Mouse (Mus musculus) megakaryocyte-erythroid progenitor cell, adult 5-6 weeks (primary cell): Measurements from ENCODE around the gene 1700018B08Rik. TPM values are rescaled to one million over a fixed set of nuclear protein-coding genes. Genes with fewer than 3 reads are reported as not detected.

Experiments
- ATAC-seq: replicated peaks from 2 replicates; pipeline ENCODE4 v1.8.0; 2016; ENCODE audit warnings: mild to moderate bottlenecking, inconsistent platforms; ENCODE audit not compliant: severe bottlenecking, poor library complexity, low FRiP score, low TSS enrichment
- total RNA-seq, 2 experiments: library from RNA; stranded (forward) in 1 of 2; stranded (reverse) in 1 of 2; fragments of 200-1000, 215-1000 nt in 1 of 2; fragments of >200 nt in 1 of 2; fragmentation: Nextera tagmentation in 1 of 2; gene quantifications; 2 replicates each; pipeline ENCODE4 v1.2.3; 2014 to 2017

The 1700018B08Rik gene
- total RNA-seq, 2 experiments from 2014 or later, result not detected

DNA sequence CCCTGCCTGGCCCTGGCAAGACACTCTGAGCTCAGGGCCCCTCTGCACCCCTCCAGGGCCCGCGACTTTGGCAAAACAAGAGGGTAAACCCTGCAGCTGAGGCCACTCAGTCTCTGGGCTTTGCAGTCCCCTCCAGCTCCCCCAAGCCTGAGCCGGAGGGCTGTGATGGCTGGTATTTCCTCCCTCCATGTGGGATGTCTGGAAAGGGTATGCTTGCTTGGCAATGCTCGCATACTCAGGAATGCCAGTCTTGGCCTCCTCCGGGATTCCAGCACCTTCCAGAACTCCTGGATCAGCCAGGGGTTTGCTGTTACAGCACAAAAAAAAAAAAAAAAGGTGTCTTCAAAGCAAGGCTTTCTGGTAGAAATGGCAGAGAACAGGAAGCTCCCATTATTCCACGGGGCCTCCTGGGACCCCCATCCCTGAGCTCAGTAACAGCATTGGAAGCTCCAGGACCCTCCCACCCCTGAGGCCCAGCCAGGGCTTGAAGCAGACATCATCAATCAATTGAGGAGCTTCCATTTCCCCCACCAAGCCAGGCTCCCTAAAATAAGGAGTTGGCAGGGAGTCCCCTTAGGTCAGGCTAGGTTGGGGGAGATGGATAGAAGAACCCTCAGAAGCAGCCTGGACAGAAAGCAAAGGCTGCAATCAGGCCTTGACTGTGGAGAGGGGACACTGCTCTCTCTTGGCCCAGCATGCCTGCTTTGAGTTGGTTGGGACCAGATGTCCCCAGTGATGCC is 17.1 kb downstream of the 1700018B08Rik start:
- no peak for ATAC-seq

DNA sequence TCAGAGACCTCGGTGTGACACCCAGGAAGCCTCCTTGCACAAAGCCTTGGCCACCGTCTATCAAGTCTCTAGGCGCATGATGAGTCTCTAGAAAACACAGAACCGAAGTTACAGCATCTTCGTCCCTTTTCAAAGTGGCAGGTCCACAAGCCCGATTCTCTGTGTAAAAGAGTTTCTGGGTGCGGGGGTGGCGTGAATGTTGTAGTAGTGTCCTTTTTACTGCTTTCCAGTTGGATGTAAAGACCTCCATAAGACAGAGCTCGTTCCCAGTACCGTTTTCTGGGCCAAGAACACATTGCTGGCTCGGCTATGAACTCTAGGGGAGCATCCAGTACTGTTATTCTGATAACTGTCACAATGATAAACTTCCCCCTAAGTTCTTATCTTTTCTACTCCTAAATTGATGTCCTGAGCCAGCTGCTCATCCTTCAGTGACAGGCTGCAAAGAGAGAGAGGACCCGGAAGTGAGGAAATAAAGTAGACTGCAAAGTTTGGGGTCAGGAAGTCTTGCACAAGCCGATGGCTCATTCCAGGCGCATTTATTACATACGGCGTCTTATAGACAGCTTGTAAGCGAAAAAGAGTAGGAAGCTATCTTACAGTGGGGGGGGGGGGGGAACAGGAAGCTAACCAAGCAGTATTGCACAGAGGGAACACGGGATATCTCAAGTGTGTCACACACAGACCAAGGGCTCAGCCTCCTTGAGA is 18.9 kb downstream of the 1700018B08Rik start:
- no peak for ATAC-seq

DNA sequence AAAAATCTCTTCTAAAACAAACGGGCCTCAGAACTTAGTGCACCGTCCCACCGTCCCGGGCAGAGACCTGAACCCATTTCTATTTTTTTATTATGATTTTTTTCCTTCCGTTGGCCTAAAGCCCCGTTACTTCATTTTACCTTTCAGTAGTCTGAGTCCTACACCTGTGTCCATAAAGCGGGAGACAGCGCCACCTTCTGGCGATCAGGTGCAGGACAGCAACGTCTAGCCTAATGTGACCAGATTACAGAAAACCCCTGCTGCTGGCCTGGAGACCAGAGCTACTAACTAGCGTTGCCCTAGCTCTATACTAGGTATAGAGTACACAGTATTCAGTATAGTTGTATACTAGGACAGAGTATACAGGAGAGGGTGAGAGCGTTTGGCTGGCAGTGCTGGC is 30.7 kb downstream of the 1700018B08Rik start:
- peak; percentile 88; the same call in 1 of the 2 replicates for ATAC-seq

DNA sequence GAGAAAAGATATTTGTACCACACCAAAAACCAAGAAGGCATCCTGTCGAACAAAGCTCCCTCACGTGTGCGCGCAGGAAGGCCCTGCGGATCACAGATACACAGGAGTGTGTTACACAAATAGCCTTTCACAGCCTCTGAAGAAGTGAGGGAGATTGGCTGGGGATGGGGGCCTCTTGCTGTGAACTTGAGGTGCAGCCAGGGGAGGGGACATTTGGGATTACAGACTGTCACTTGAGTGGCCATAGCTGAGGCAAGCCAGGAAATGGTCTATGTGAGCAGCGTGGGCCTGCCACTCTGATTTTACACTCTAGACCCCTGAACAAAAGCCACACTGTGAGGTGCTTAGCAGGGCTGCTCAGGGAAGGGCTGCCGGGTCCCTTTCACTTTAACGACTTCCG is 32.4 kb downstream of the 1700018B08Rik start:
- no peak for ATAC-seq

DNA sequence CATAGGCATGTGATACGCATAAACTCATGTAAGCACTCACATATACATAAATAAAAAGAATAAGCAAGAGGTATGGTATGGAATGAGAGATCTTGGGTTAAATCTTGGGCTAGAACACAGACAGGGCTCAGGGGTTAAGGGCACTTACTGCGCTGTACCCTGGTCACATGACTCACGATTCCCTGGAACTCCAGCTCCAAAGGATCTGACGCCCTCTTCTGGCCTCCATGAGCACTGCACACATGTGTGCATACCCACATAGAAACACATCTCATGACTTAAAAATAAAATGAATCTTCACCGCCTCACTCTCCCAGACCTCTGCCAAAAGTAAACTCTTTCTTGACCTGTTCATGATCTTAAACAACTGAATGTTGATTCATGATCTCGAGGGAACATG is 46.5 kb downstream of the 1700018B08Rik start:
- no peak for ATAC-seq

DNA sequence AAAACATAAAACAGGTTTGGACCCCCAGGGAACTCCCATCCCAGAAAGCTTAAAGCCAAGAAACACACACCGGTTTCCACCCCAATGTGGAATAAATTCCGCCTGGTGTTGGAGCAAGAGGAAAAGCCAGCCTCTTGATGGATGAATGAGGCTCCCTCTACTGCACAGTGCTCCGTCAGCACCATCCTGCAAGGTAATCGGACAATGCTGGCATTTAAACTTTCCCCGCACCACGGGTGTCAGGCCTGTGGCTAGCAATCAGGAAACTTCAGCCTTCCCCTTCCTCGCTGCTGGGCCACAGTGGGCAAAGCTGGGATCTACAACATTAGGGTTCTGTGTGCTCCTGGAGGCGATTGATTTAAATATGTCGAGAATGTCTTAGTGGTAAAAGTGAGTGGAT is 52.5 kb downstream of the 1700018B08Rik start:
- ATAC-seq, result no peak

DNA sequence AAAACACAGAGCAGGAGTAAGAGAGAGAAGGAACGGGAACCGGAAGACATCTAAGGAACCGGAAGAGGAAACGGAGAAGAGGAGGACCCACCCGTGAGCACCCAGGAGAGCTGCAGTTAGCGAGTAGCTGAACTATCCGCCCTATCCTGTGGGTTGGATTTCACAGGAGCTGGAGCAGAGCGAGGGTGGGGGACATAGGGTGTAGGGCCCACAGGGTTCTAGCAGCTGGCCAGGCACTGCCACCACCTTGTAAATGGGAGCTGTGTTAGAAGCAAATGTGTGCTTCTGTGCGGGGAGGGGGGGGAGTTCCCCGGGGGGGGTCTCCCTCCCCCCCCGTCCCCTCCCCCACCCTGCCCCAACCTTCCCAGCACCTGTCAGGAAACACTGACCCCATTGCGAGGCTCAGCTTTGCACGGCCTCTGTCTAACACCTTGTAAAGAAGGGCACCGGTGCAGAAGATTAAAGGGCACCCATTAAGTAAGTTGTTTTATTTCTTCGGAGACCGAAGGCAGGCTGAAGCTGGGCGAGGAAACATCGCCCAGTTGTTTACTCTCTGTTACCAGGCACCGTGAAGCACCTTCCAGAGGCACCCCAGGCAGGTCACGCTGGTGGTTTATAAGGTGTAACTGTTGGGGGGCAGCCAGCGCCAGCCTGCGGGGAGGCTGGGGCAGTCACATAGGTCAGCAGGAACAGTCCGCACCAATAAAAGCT is 59.9 kb downstream of the 1700018B08Rik start:
- no peak for ATAC-seq

Other genes with a start within 250 kb of the 1700018B08Rik start
- gene Fbxo31, start 34.5 kb upstream of the 1700018B08Rik start, total RNA-seq (2014; fragmentation: Nextera tagmentation), result 16.1 and 28.2 TPM in 2 replicates
- 7.8 and 9.5 TPM in 2 replicates for gene Fbxo31, start 34.5 kb upstream of the 1700018B08Rik start, total RNA-seq (2017)
- 59.8 and 72.6 TPM in 2 replicates for gene Map1lc3b, start 46.0 kb upstream of the 1700018B08Rik start, total RNA-seq (2014; fragmentation: Nextera tagmentation)
- 49.2 and 80.3 TPM in 2 replicates for gene Map1lc3b, start 46.0 kb upstream of the 1700018B08Rik start, total RNA-seq (2017)
- gene Zcchc14, start 108.6 kb upstream of the 1700018B08Rik start, total RNA-seq (2014; fragmentation: Nextera tagmentation), result not detected in 2 replicates
- 0.08 TPM in 1 of 2 replicates, not detected in the other for gene Zcchc14, start 108.6 kb upstream of the 1700018B08Rik start, total RNA-seq (2017)
- gene Jph3, start 185.3 kb upstream of the 1700018B08Rik start, total RNA-seq (2014; fragmentation: Nextera tagmentation), result not detected in 2 replicates
- 0.04 and 0.14 TPM in 2 replicates for gene Jph3, start 185.3 kb upstream of the 1700018B08Rik start, total RNA-seq (2017)